Mouse (Mus musculus): ENCODE data around the gene Sox5. TPM values are rescaled to one million over a fixed set of nuclear protein-coding genes. Genes with fewer than 3 reads are reported as not detected.

Sox5 gene
- polyA plus RNA-seq, 1 experiment from 2014 or later = 27.0 TPM

DNA sequence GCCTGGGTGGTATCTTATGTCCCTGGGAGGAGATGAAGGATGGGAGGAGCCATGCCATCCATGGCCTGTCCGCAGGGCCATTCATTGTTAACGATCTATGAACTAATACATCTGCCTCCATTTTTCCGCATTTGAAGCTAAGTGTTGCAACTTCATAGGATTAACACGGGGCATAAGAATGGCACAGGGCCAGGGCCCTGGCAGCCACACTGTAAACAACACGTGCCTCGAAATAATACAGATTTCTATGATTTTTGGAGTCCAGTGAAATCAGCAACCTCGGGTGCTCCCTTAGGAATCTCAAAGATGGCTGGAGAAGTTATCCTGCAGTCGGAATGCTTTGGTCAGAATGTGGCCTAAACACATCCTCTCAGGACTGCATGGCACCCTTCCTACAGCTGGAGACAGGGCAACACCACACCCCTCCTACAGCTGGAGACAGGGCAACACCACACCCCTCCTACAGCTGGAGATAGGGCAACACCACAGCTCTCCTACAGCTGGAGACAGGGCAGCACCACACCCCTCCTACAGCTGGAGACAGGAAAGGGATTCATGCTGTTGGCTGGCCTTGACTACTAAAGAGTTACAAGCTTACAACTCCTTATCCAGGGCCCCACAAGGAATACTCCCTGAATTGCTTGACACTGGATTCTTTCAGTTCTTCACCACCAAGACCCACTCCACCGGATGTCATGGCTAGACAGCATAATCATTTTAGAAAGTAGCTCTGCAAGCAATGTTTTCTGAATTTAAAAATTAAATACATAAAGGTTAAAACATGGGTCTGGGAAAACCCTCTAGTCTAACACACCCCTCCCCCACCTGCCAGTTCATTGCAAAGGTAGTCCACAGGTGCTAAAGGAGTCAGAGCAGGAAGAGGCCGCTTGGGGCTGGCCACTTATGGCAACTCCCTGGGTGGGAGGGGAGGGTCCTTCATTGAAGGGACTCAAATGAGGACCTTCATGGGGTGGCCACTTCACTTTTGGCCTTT, 122.4 kb downstream of the Sox5 start:
- no peaks in the 10 kb centered on the region for H3K9me3 ChIP-seq (ENCODE audit: control insufficient read depth, low read length)
- H3K4me1 ChIP-seq (replicated peaks; ENCODE audit: control insufficient read depth, insufficient read depth, low read length) = no peaks in the 10 kb centered on the region
- H3K36me3 ChIP-seq (replicated peaks; ENCODE audit: control insufficient read depth, insufficient read depth) = no peaks in the 10 kb centered on the region
- no peak overlapping the region for H3K9ac ChIP-seq
- H3K4me2 ChIP-seq (replicated peaks) = no peak overlapping the region
- no peak overlapping the region for H3K27ac ChIP-seq
- ATAC-seq (ENCODE audit: low FRiP score) (no peak), DNase-seq (ENCODE audit: low spot score) (no peak)
- no peak overlapping the region for H3K4me3 ChIP-seq (replicated peaks; ENCODE audit: low read length)
- no peaks in the 10 kb centered on the region for H3K27me3 ChIP-seq (ENCODE audit: control insufficient read depth, insufficient read depth, low read length)
- 80% methylated on average over 10 of the region's 10 CpGs for WGBS

- Histone ChIP-seq H3K4me3 (replicated peaks; ENCODE audit: low read length) (no peak overlapping the region), H3K27me3 (ENCODE audit: control insufficient read depth, insufficient read depth, low read length) (no peaks in the 10 kb centered on the region), H3K9ac (no peak overlapping the region), H3K9me3 (ENCODE audit: control insufficient read depth, low read length) (no peaks in the 10 kb centered on the region), H3K4me1 (replicated peaks; ENCODE audit: control insufficient read depth, insufficient read depth, low read length) (no peaks in the 10 kb centered on the region), H3K36me3 (replicated peaks; ENCODE audit: control insufficient read depth, insufficient read depth) (no peaks in the 10 kb centered on the region), H3K27ac (no peak overlapping the region), H3K4me2 (replicated peaks) (no peak overlapping the region)
- ATAC-seq (ENCODE audit: low FRiP score) (no peak), DNase-seq (ENCODE audit: low spot score) (no peak)
- whole genome bisulfite sequencing = 84% methylated on average over 5 of the region's 5 CpGs
Observed at GRCm38 (mm10) chr6:144652876-144653275, 128.9 kb downstream of the Sox5 start.

DNA sequence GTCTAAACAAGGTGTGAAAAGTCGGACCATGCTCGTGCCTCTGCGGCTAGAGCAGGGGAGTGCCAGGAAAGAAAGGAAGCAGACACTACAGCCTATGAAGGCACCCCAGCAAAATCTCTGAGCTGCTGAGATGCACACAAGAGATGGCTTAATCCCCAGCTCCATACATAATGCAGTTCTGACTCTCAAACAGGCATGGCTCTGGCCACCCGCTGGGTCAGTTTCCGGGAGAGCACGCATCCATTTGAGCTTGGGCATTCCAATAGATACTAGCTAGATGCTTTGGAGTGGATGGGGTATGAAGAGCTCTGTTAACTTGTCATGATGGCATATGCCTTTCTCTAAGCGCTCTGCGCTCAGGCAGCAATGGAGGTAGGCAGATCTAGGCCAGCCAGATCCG, 132.9 kb downstream of the Sox5 start:
- H3K4me2 ChIP-seq (replicated peaks) = no peak overlapping the region
- no peak overlapping the region for H3K27ac ChIP-seq
- no peaks in the 10 kb centered on the region for H3K27me3 ChIP-seq (ENCODE audit: control insufficient read depth, insufficient read depth, low read length)
- H3K4me3 ChIP-seq (replicated peaks; ENCODE audit: low read length) = no peak overlapping the region
- no peaks in the 10 kb centered on the region for H3K4me1 ChIP-seq (replicated peaks; ENCODE audit: control insufficient read depth, insufficient read depth, low read length)
- H3K9ac ChIP-seq = no peak overlapping the region
- ATAC-seq (ENCODE audit: low FRiP score) (no peak), DNase-seq (ENCODE audit: low spot score) (no peak)
- 63% methylated on average over 9 of the region's 9 CpGs for WGBS
- H3K9me3 ChIP-seq (ENCODE audit: control insufficient read depth, low read length) = 0 out of 2 replicates have a peak, but pooled peaks cover 3% of the 10 kb centered on the region
- H3K36me3 ChIP-seq (replicated peaks; ENCODE audit: control insufficient read depth, insufficient read depth) = no peaks in the 10 kb centered on the region

- ATAC-seq (ENCODE audit: low FRiP score) = no peak
- H3K27me3 ChIP-seq (ENCODE audit: control insufficient read depth, insufficient read depth, low read length) = no peaks in the 10 kb centered on the region
- no peak overlapping the region for H3K9ac ChIP-seq
- no peaks in the 10 kb centered on the region for H3K4me1 ChIP-seq (replicated peaks; ENCODE audit: control insufficient read depth, insufficient read depth, low read length)
- no peak overlapping the region for H3K27ac ChIP-seq
- 47% methylated on average over 4 of the region's 4 CpGs for WGBS
- no peaks in the 10 kb centered on the region for H3K36me3 ChIP-seq (replicated peaks; ENCODE audit: control insufficient read depth, insufficient read depth)
- no peak for DNase-seq (ENCODE audit: low spot score)
- 0 out of 2 replicates have a peak, but pooled peaks cover 3% of the 10 kb centered on the region for H3K9me3 ChIP-seq (ENCODE audit: control insufficient read depth, low read length)
- no peak overlapping the region for H3K4me3 ChIP-seq (replicated peaks; ENCODE audit: low read length)
- H3K4me2 ChIP-seq (replicated peaks) = no peak overlapping the region
Observed at GRCm38 (mm10) chr6:144648124-144648591, 133.6 kb downstream of the Sox5 start.

- no peaks in the 10 kb centered on the region for H3K36me3 ChIP-seq (replicated peaks; ENCODE audit: control insufficient read depth, insufficient read depth)
- H3K9me3 ChIP-seq (ENCODE audit: control insufficient read depth, low read length) = 0 out of 2 replicates have a peak, but pooled peaks cover 3% of the 10 kb centered on the region
- H3K4me3 ChIP-seq (replicated peaks; ENCODE audit: low read length) = no peak overlapping the region
- ATAC-seq (ENCODE audit: low FRiP score) = no peak
- no peaks in the 10 kb centered on the region for H3K27me3 ChIP-seq (ENCODE audit: control insufficient read depth, insufficient read depth, low read length)
- WGBS = 92% methylated on average over 3 of the region's 3 CpGs
- no peak overlapping the region for H3K27ac ChIP-seq
- H3K4me1 ChIP-seq (replicated peaks; ENCODE audit: control insufficient read depth, insufficient read depth, low read length) = 0 out of 2 replicates have a peak, but pooled peaks cover 5% of the 10 kb centered on the region
- DNase-seq (ENCODE audit: low spot score) = no peak
- no peak overlapping the region for H3K4me2 ChIP-seq (replicated peaks)
- no peak overlapping the region for H3K9ac ChIP-seq
Observed at GRCm38 (mm10) chr6:144646331-144646730, 135.4 kb downstream of the Sox5 start.

DNA sequence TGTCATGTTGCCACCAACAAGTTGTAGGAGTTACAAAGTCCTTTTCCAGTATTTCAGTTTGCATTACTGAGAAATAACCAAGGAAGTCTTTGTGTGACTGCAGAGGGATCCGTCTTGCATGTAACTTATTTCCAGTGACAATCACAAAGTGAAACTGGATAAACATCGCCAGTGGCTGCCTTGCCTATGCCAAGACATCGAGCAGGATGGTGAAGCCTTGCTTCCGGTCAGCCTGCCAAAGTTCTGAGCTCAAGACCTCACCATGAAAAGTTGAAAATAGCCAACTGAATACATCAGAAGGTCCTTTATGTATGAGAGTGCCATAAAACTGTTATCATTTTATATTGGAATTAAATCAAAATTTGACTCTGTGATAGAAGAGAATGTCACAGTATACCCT, 136.0 kb downstream of the Sox5 start:
- ATAC-seq (ENCODE audit: low FRiP score) = no peak
- Histone ChIP-seq H3K9me3 (ENCODE audit: control insufficient read depth, low read length) (0 out of 2 replicates have a peak, but pooled peaks cover 3% of the 10 kb centered on the region), H3K36me3 (replicated peaks; ENCODE audit: control insufficient read depth, insufficient read depth) (no peaks in the 10 kb centered on the region), H3K4me2 (replicated peaks) (no peak overlapping the region), H3K27me3 (ENCODE audit: control insufficient read depth, insufficient read depth, low read length) (no peaks in the 10 kb centered on the region), H3K27ac (no peak overlapping the region), H3K4me3 (replicated peaks; ENCODE audit: low read length) (no peak overlapping the region), H3K4me1 (replicated peaks; ENCODE audit: control insufficient read depth, insufficient read depth, low read length) (0 out of 2 replicates have a peak, but pooled peaks cover 5% of the 10 kb centered on the region), H3K9ac (no peak overlapping the region)
- WGBS = 92% methylated on average over 4 of the region's 4 CpGs
- no peak for DNase-seq (ENCODE audit: low spot score)

GRCm38 (mm10) chr6:144644711-144645110, 137.1 kb downstream of the Sox5 start:
- no peak overlapping the region for H3K9ac ChIP-seq
- ATAC-seq (ENCODE audit: low FRiP score) = no peak

DNA sequence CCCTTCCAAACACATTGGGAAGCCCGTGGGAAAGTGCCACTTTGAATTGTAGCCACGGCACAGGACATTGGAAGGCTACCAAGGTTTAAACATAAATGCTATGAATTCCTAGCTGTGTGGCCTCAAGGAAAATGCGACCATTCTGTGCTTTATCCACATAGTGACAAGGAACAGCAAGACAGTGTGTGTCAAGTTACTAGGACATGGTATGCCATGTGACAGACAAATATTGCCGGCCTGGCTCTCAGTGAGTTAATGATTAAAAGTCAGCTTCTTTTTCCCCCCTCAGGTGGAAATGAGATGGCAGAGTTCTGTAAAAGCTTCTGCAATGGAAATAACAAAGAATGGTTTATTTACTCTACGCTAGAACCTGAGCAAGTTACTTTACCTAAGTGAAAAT, 138.2 kb downstream of the Sox5 start:
- 84% methylated on average over 5 of the region's 5 CpGs for WGBS
- Histone ChIP-seq H3K4me2 (replicated peaks) (no peak overlapping the region), H3K27ac (no peak overlapping the region), H3K9ac (no peak overlapping the region), H3K4me3 (replicated peaks; ENCODE audit: low read length) (no peak overlapping the region), H3K4me1 (replicated peaks; ENCODE audit: control insufficient read depth, insufficient read depth, low read length) (0 out of 2 replicates have a peak, but pooled peaks cover 8% of the 10 kb centered on the region), H3K36me3 (replicated peaks; ENCODE audit: control insufficient read depth, insufficient read depth) (no peaks in the 10 kb centered on the region), H3K9me3 (ENCODE audit: control insufficient read depth, low read length) (0 out of 2 replicates have a peak, but pooled peaks cover 3% of the 10 kb centered on the region), H3K27me3 (ENCODE audit: control insufficient read depth, insufficient read depth, low read length) (no peaks in the 10 kb centered on the region)
- ATAC-seq (ENCODE audit: low FRiP score) (no peak), DNase-seq (ENCODE audit: low spot score) (no peak)

More at GRCm38 (mm10) chr6:144644711-144645110, 137.1 kb downstream of the Sox5 start:
- no peaks in the 10 kb centered on the region for H3K27me3 ChIP-seq (ENCODE audit: control insufficient read depth, insufficient read depth, low read length)
- H3K4me1 ChIP-seq (replicated peaks; ENCODE audit: control insufficient read depth, insufficient read depth, low read length) = 0 out of 2 replicates have a peak, but pooled peaks cover 5% of the 10 kb centered on the region
- no peak overlapping the region for H3K4me2 ChIP-seq (replicated peaks)
- H3K4me3 ChIP-seq (replicated peaks; ENCODE audit: low read length) = no peak overlapping the region
- DNase-seq (ENCODE audit: low spot score) = no peak
- 69% methylated on average over 4 of the region's 4 CpGs for WGBS
- no peak overlapping the region for H3K27ac ChIP-seq
- H3K36me3 ChIP-seq (replicated peaks; ENCODE audit: control insufficient read depth, insufficient read depth) = no peaks in the 10 kb centered on the region
- 0 out of 2 replicates have a peak, but pooled peaks cover 3% of the 10 kb centered on the region for H3K9me3 ChIP-seq (ENCODE audit: control insufficient read depth, low read length)

DNA sequence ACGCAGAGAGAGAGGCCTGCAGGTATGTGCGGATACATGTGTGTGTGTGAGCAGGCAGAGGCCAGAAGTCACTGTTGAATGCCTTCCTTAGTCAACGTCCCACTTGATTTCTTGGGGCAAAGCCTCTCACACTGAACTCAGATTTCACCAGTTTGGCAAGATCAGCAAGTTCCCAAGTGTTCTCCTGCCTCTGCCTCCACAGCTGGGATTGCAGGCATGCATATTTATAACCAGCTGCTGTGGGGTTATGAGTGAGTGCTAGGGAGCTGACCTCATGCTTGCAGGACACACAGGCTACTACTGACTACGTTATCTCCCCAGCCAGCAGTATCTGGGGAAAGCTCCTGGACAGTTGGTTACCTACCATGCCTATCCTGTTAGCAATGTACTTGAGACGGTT, 139.9 kb downstream of the Sox5 start:
- H3K27me3 ChIP-seq (ENCODE audit: control insufficient read depth, insufficient read depth, low read length) = no peaks in the 10 kb centered on the region
- no peak overlapping the region for H3K4me3 ChIP-seq (replicated peaks; ENCODE audit: low read length)
- DNase-seq (ENCODE audit: low spot score) (no peak), ATAC-seq (ENCODE audit: low FRiP score) (no peak)
- H3K36me3 ChIP-seq (replicated peaks; ENCODE audit: control insufficient read depth, insufficient read depth) = no peaks in the 10 kb centered on the region
- H3K9me3 ChIP-seq (ENCODE audit: control insufficient read depth, low read length) = 0 out of 2 replicates have a peak, but pooled peaks cover 2% of the 10 kb centered on the region
- no peak overlapping the region for H3K4me2 ChIP-seq (replicated peaks)
- H3K4me1 ChIP-seq (replicated peaks; ENCODE audit: control insufficient read depth, insufficient read depth, low read length) = 0 out of 2 replicates have a peak, but pooled peaks cover 12% of the 10 kb centered on the region
- WGBS = 72% methylated on average over 5 of the region's 5 CpGs
- no peak overlapping the region for H3K27ac ChIP-seq
- H3K9ac ChIP-seq = no peak overlapping the region
